Mouse (Mus musculus): ENCODE measurements around the gene Spsb1. TPM values are rescaled to one million over a fixed set of nuclear protein-coding genes. Genes with fewer than 3 reads are reported as not detected.

Gene Spsb1
- total and polyA plus RNA-seq, 2 experiments, result 0.91 to 0.92 TPM

DNA sequence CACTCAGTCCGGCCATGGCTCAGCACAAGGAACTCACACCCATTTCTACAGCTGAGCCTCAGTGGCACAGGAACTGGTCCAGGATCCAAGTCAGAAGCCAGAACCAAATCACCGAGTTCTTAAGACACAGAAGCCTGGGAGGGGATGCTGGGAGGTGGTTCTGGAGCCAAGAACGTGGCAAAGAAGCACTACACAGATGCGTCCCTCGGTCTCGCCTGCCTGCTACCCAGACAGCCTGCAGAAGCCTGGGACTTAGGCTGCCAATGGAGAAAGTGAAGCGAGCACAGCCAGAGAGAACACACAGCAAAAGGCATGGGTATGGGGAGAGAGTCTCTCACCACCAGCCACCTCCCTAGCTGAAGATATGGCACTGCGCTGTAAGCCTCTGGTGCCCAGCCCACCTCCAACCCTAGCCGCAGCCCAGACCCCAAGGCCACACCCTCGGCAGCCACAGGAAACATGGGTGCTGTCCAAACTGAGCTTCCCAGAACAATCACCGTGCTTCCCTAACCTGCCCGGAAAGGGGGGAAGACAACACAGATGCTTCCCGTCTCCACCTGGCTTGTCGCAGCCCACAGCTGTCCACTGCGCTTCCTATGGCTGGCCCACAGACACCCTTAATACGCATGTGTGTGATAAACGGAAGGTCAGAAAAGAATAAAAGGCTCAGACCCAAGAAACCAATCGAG lies 13.6 kb downstream of the Spsb1 start:
- no peaks in the 10 kb centered on the region for H3K4me1 ChIP-seq (ENCODE audit: control insufficient read depth, insufficient read depth, low read length)
- H3K4me3 ChIP-seq (ENCODE audit: insufficient read depth, low read depth, low read length), result no peak overlapping the region
- no peaks in the 10 kb centered on the region for H3K27me3 ChIP-seq (ENCODE audit: control insufficient read depth, insufficient read depth, low read length)
- WGBS, result 72% methylated on average over 18 of the region's 18 CpGs
- H3K27ac ChIP-seq (replicated peaks; ENCODE audit: insufficient read depth, low read depth, low read length), result no peak overlapping the region
- H3K79me2 ChIP-seq (ENCODE audit: control insufficient read depth, insufficient read depth, low read length), result no peaks in the 10 kb centered on the region
- no peaks in the 10 kb centered on the region for H3K36me3 ChIP-seq (ENCODE audit: control insufficient read depth, insufficient read depth, low read length)
- no peak for TF ChIP-seq CTCF (IDR thresholded peaks at IDR 0.05; ENCODE audit: low read depth, low read length)
- TF ChIP-seq POLR2A (IDR thresholded peaks at IDR 0.05; ENCODE audit: extremely low read depth, insufficient read depth, low read length), result no peak
- H3K9ac ChIP-seq (ENCODE audit: low read depth, low read length), result no peak overlapping the region
- no peak for DNase-seq (ENCODE audit: extremely low read depth, low read depth, low spot score)

DNA sequence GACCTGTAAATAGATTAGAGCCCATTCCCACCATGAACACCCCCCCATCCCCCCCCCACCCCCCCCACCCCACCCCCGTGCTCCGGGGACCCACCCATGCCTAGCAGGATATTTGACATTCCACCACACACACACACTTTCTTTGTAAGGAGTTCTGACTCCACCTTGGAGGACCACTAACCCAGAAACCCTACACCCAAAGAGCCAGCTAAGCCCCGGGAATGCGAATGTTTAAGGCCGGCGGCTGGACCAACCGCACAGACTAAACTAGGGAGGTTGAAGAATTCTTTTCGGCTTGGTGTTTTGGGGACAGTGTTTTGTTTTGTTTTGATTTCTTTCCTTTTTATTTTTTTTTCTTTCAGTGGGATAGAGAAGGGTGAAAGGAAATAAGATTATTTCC lies 16.1 kb downstream of the Spsb1 start:
- Histone ChIP-seq H3K27ac (replicated peaks; ENCODE audit: insufficient read depth, low read depth, low read length) (no peak overlapping the region), H3K4me1 (ENCODE audit: control insufficient read depth, insufficient read depth, low read length) (no peaks in the 10 kb centered on the region), H3K36me3 (ENCODE audit: control insufficient read depth, insufficient read depth, low read length) (no peaks in the 10 kb centered on the region), H3K9ac (ENCODE audit: low read depth, low read length) (no peak overlapping the region), H3K27me3 (ENCODE audit: control insufficient read depth, insufficient read depth, low read length) (no peaks in the 10 kb centered on the region), H3K79me2 (ENCODE audit: control insufficient read depth, insufficient read depth, low read length) (no peaks in the 10 kb centered on the region), H3K4me3 (ENCODE audit: insufficient read depth, low read depth, low read length) (no peak overlapping the region)
- TF ChIP-seq POLR2A (IDR thresholded peaks at IDR 0.05; ENCODE audit: extremely low read depth, insufficient read depth, low read length) (no peak), CTCF (IDR thresholded peaks at IDR 0.05; ENCODE audit: low read depth, low read length) (no peak)
- DNase-seq (ENCODE audit: extremely low read depth, low read depth, low spot score), result no peak
- WGBS, result 59% methylated on average over 8 of the region's 8 CpGs

DNA sequence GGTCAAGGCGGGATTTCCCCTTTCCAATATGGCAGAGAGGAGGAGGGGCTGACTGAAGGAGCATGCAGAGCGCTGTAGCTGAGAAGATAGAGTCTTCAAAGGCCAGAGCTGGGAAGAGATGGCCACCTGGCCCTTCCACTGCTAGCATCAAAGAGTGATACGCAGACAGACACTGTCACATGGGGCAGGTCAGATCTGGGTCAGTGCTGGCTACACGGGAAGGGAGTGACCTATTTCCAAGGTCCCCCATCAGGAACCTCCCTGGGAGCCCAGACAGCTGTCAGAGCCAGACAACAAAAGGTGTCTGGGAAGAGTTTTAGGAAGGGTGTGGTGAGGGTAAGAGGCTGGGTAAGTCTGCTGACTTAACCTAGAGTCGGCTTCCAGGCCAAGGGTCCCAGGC lies 17.9 kb downstream of the Spsb1 start:
- Histone ChIP-seq H3K27ac (replicated peaks; ENCODE audit: insufficient read depth, low read depth, low read length) (no peak overlapping the region), H3K4me1 (ENCODE audit: control insufficient read depth, insufficient read depth, low read length) (no peaks in the 10 kb centered on the region), H3K27me3 (ENCODE audit: control insufficient read depth, insufficient read depth, low read length) (no peaks in the 10 kb centered on the region), H3K4me3 (ENCODE audit: insufficient read depth, low read depth, low read length) (no peak overlapping the region), H3K36me3 (ENCODE audit: control insufficient read depth, insufficient read depth, low read length) (no peaks in the 10 kb centered on the region), H3K79me2 (ENCODE audit: control insufficient read depth, insufficient read depth, low read length) (no peaks in the 10 kb centered on the region), H3K9ac (ENCODE audit: low read depth, low read length) (no peak overlapping the region)
- TF ChIP-seq POLR2A (IDR thresholded peaks at IDR 0.05; ENCODE audit: extremely low read depth, insufficient read depth, low read length), result no peak
- TF ChIP-seq CTCF (IDR thresholded peaks at IDR 0.05; ENCODE audit: low read depth, low read length), result no peak
- no peak for DNase-seq (ENCODE audit: extremely low read depth, low read depth, low spot score)
- WGBS, result 68% methylated on average over 5 of the region's 5 CpGs

DNA sequence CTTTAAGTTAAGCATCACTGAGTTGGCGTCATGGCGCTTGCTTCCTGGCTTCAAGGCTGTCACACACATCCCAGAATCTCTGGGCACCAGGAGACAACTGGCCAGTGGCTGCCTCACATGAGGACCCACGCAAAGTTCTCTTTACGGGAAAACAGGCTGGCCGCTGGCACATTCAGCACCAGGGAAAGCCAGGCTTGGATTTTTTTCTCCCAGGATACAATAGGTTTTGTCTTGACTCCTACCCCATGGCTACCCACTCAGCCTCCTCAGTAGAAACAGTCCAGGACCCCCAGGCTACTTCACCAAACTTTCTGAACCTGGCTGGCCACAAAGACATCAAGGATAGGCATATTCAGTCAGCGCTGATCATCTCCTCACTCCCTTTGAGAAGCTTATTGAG lies 19.4 kb downstream of the Spsb1 start:
- no peaks in the 10 kb centered on the region for H3K4me1 ChIP-seq (ENCODE audit: control insufficient read depth, insufficient read depth, low read length)
- no peaks in the 10 kb centered on the region for H3K27me3 ChIP-seq (ENCODE audit: control insufficient read depth, insufficient read depth, low read length)
- WGBS, result 89% methylated on average over 6 of the region's 6 CpGs
- no peak for TF ChIP-seq CTCF (IDR thresholded peaks at IDR 0.05; ENCODE audit: low read depth, low read length)
- no peak for TF ChIP-seq POLR2A (IDR thresholded peaks at IDR 0.05; ENCODE audit: extremely low read depth, insufficient read depth, low read length)
- DNase-seq (ENCODE audit: extremely low read depth, low read depth, low spot score), result no peak
- no peak overlapping the region for H3K27ac ChIP-seq (replicated peaks; ENCODE audit: insufficient read depth, low read depth, low read length)
- H3K9ac ChIP-seq (ENCODE audit: low read depth, low read length), result no peak overlapping the region
- H3K4me3 ChIP-seq (ENCODE audit: insufficient read depth, low read depth, low read length), result no peak overlapping the region
- H3K79me2 ChIP-seq (ENCODE audit: control insufficient read depth, insufficient read depth, low read length), result no peaks in the 10 kb centered on the region
- no peaks in the 10 kb centered on the region for H3K36me3 ChIP-seq (ENCODE audit: control insufficient read depth, insufficient read depth, low read length)

DNA sequence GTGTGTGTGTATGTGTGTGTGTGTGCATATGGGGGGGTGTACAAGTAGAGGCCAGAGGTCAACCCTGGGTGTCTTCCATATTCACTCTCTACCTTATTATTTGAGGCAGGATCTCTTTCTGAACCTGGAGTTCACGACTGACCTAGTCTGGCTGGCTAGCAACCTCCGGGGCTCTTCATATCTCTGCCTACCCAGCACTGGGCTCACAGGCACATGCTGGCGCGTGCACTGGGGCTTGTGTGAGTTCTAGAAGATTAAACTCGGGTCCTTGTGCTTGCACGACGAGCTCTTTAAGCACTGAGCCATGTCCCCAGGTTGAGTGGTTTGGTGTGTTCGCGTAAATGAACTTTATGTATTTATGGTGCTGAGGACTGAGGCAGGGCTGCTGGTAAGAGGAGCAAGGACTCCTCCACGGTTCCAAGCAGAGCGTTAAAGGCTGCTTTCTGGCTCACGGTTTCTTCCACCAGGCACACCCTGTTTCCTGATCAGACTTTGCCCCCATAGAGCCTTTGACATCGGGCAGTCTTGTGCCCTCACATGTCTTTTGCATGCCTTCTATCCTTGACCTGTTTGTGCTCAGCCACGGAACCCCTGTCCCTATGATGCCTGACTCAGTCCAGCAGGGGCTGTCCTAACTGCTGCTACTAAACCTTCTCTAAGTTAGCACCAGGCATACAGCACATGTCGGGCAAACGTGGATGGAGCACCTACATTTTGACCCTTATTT lies 21.2 kb downstream of the Spsb1 start:
- no peak overlapping the region for H3K27ac ChIP-seq (replicated peaks; ENCODE audit: insufficient read depth, low read depth, low read length)
- no peaks in the 10 kb centered on the region for H3K27me3 ChIP-seq (ENCODE audit: control insufficient read depth, insufficient read depth, low read length)
- H3K9ac ChIP-seq (ENCODE audit: low read depth, low read length), result no peak overlapping the region
- no peak for TF ChIP-seq POLR2A (IDR thresholded peaks at IDR 0.05; ENCODE audit: extremely low read depth, insufficient read depth, low read length)
- no peak for TF ChIP-seq CTCF (IDR thresholded peaks at IDR 0.05; ENCODE audit: low read depth, low read length)
- H3K4me3 ChIP-seq (ENCODE audit: insufficient read depth, low read depth, low read length), result no peak overlapping the region
- no peaks in the 10 kb centered on the region for H3K79me2 ChIP-seq (ENCODE audit: control insufficient read depth, insufficient read depth, low read length)
- H3K4me1 ChIP-seq (ENCODE audit: control insufficient read depth, insufficient read depth, low read length), result 0 out of 2 replicates have a peak, but pooled peaks cover 2% of the 10 kb centered on the region
- no peaks in the 10 kb centered on the region for H3K36me3 ChIP-seq (ENCODE audit: control insufficient read depth, insufficient read depth, low read length)
- 84% methylated on average over 16 of the region's 16 CpGs for WGBS
- no peak for DNase-seq (ENCODE audit: extremely low read depth, low read depth, low spot score)

DNA sequence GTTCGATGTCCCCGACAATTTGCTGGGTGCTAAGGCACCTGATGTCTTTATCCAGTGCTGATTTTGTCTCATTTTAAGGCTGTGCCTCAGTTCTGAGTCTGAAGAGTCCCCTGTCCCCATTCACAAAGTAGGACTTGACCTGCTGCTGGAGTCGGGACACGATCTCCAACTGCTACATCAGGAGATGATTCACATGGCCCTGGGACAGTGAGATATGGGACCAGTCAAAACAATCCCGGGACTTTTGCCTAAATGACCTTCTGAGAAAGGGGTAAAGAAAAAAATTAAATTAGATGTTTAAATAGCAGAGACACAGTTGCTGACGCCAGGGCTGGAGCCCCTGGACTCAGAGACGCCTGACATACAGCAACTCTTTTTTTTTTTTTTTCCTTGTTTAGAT lies 21.8 kb downstream of the Spsb1 start:
- WGBS, result 82% methylated on average over 7 of the region's 7 CpGs
- Histone ChIP-seq H3K27ac (replicated peaks; ENCODE audit: insufficient read depth, low read depth, low read length) (no peak overlapping the region), H3K4me3 (ENCODE audit: insufficient read depth, low read depth, low read length) (no peak overlapping the region), H3K27me3 (ENCODE audit: control insufficient read depth, insufficient read depth, low read length) (no peaks in the 10 kb centered on the region), H3K36me3 (ENCODE audit: control insufficient read depth, insufficient read depth, low read length) (no peaks in the 10 kb centered on the region), H3K79me2 (ENCODE audit: control insufficient read depth, insufficient read depth, low read length) (no peaks in the 10 kb centered on the region), H3K4me1 (ENCODE audit: control insufficient read depth, insufficient read depth, low read length) (0 out of 2 replicates have a peak, but pooled peaks cover 2% of the 10 kb centered on the region), H3K9ac (ENCODE audit: low read depth, low read length) (no peak overlapping the region)
- TF ChIP-seq POLR2A (IDR thresholded peaks at IDR 0.05; ENCODE audit: extremely low read depth, insufficient read depth, low read length), result no peak
- no peak for TF ChIP-seq CTCF (IDR thresholded peaks at IDR 0.05; ENCODE audit: low read depth, low read length)
- peak; percentile 8 for DNase-seq (ENCODE audit: extremely low read depth, low read depth, low spot score)

All from liver, adult 2 months (tissue).